Mouse (Mus musculus) urinary bladder, postnatal 4 days (tissue): Measurements from ENCODE around the gene Vmn1r82.

Source experiments
- DNase-seq, 2 experiments: peaks; one replicate each; pipeline ENCODE4 v3.0.0; 2021 to 2022; ENCODE audit warnings: low spot score in 2 of 2

Gene Vmn1r82

DNA sequence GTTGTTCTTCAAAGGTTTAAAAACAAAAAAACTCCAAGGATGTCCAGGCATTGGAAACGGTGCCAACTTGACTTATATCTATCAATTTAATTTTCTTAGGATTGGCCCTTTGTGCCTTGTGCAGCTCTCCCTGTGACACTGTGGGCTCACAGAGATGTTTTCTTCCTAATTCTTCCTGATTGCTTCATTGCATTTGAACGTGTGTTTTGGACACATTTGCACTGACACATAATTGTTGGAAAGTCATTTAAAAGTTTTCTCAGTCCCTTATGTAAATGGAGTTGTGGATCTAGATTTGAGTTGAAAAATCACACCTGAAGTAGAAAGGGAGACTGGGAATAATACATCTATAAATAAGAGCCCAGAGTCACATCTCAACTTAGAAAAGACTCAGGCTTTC lies at the start of gene Vmn1r82:
Gene Vmn1r82, plus strand, starts transcription at position 301 of the 400 bp plus-strand sequence.
- DNase-seq, result no peak

- no peak for DNase-seq
Measured at GRCm38 (mm10) chr7:12268169-12268568, 32.1 kb upstream of the Vmn1r82 start, which contains the start of gene Vmn1r81. Vmn1r81 (minus strand) TSS chr7:12268269.

- DNase-seq, result no peak
Measured at GRCm38 (mm10) chr7:12329381-12329780, 29.2 kb downstream of the Vmn1r82 start, which contains the start of gene Vmn1r83. Vmn1r83 (minus strand) TSS chr7:12329481.
